Mouse (Mus musculus) forebrain, embryonic 11.5 days (tissue): ENCODE data around the gene Anp32b. TPM values are rescaled to one million over a fixed set of nuclear protein-coding genes. Genes with fewer than 3 reads are reported as not detected.
A peak's percentile ranks its signal among the peaks of the same experiment; 100 is the strongest.

Experiments used
- ATAC-seq: fragments of 200-750 bp; cut with Nextera tagmentation; replicated peaks from 2 replicates; pipeline ENCODE4 v1.8.0; 2017; ENCODE audit warnings: moderate TSS enrichment; ENCODE audit not compliant: low FRiP score
- DNase-seq: peaks from one replicate; pipeline ENCODE4 v3.0.0-alpha.2; 2017; ENCODE audit warnings: low spot score
- H3K27ac ChIP-seq: fragments of 300-500 bp; sonication (generic); 2 replicates; pipeline ENCODE4 v1.5.1; 2014; ENCODE audit warnings: low read depth, low read length
- H3K27me3 ChIP-seq: fragments of 300-500 bp; sonication (generic); 2 replicates; pipeline ENCODE4 v1.6.1; 2014; ENCODE audit warnings: mild to moderate bottlenecking, low read length, mixed read lengths; ENCODE audit not compliant: control insufficient read depth, insufficient read depth
- H3K36me3 ChIP-seq: fragments of 300-500 bp; sonication (generic); 2 replicates; pipeline ENCODE4 v1.6.1; 2014; ENCODE audit warnings: mild to moderate bottlenecking, low read length, moderate library complexity, mixed read lengths; ENCODE audit not compliant: control insufficient read depth, insufficient read depth
- H3K4me1 ChIP-seq: fragments of 300-500 bp; sonication (generic); replicated peaks from 2 replicates; pipeline ENCODE4 v1.6.1; 2014; ENCODE audit warnings: low read length, mixed read lengths; ENCODE audit not compliant: control insufficient read depth, insufficient read depth
- H3K4me2 ChIP-seq: fragments of 300-500 bp; sonication (generic); 2 replicates; pipeline ENCODE4 v1.6.1; 2014; ENCODE audit warnings: low read depth, mild to moderate bottlenecking, low read length, moderate library complexity, mixed read lengths; ENCODE audit not compliant: severe bottlenecking
- H3K4me3 ChIP-seq: fragments of 300-500 bp; sonication (generic); 2 replicates; pipeline ENCODE4 v1.5.1; 2014; ENCODE audit warnings: low read depth, low read length
- H3K9ac ChIP-seq: fragments of 300-500 bp; sonication (generic); 2 replicates; pipeline ENCODE4 v1.6.1; 2014; ENCODE audit warnings: low read length
- H3K9me3 ChIP-seq: fragments of 300-500 bp; sonication (generic); 2 replicates; pipeline ENCODE4 v1.6.1; 2016; ENCODE audit warnings: low read length, mixed read lengths; ENCODE audit not compliant: control insufficient read depth
- WGBS: fragments of 180-500 bp; shearing (Covaris S2); extraction: QIAGEN DNeasy Blood & Tissue Kit; methylation state at CpG from one replicate; pipeline ENCODE4 v1.1.7; 2014; 5-methylcytosine and 5-hydroxymethylcytosine counted together
- polyA plus RNA-seq: library from polyadenylated mRNA; unstranded; fragments of >200 nt; fragmentation: Nextera tagmentation; extraction: Ambion mirVana; gene quantifications from 2 replicates; pipeline ENCODE4 v1.2.1, GENCODE M21; 2014

Anp32b gene
- polyA plus RNA-seq, 1 experiment from 2014 or later, result 324 TPM

GRCm38 (mm10) chr4:46506801-46507610 is 56.3 kb downstream of the Anp32b start:
- Histone ChIP-seq H3K9me3 (no peaks in the 10 kb centered on the region), H3K27ac (no peak overlapping the region), H3K4me1 (peaks cover 6% of the 10 kb centered on the region), H3K4me2 (peak overlapping the region; percentile 83), H3K27me3 (peaks cover 9% of the 10 kb centered on the region), H3K36me3 (no peaks in the 10 kb centered on the region; the same call in 1 of the 2 replicates), H3K4me3 (peak overlapping the region; percentile 53), H3K9ac (peak overlapping the region; percentile 55)
- under 1% methylated on average over 91 of the region's 94 CpGs for WGBS
- peak; percentile 98 for DNase-seq
- peak; percentile 96 for ATAC-seq

GRCm38 (mm10) chr4:46507736-46508460 is 57.2 kb downstream of the Anp32b start:
- Histone ChIP-seq H3K27me3 (peaks cover 9% of the 10 kb centered on the region), H3K9ac (no peak overlapping the region), H3K9me3 (no peaks in the 10 kb centered on the region), H3K36me3 (no peaks in the 10 kb centered on the region; the same call in 1 of the 2 replicates), H3K4me1 (peaks cover 6% of the 10 kb centered on the region), H3K27ac (no peak overlapping the region), H3K4me3 (peak overlapping the region; percentile 53; the same call in 1 of the 2 replicates), H3K4me2 (peak overlapping the region; percentile 83; the same call in 1 of the 2 replicates)
- peak; percentile 82 for DNase-seq
- 0 out of 2 replicates have a peak, but pooled peaks have one; percentile 64 for ATAC-seq
- WGBS, result 11% methylated on average over 16 of the region's 16 CpGs

- WGBS, result 86% methylated on average over 2 of the region's 2 CpGs
Observed at GRCm38 (mm10) chr4:46520491-46520890, 69.8 kb downstream of the Anp32b start.

GRCm38 (mm10) chr4:46521457-46521856 is 70.8 kb downstream of the Anp32b start:
- H3K27me3 ChIP-seq, result no peaks in the 10 kb centered on the region
- 90% methylated on average over 10 of the region's 10 CpGs for WGBS
- no peak for ATAC-seq

More at GRCm38 (mm10) chr4:46520491-46520890, 69.8 kb downstream of the Anp32b start:
- Histone ChIP-seq H3K4me3 (no peak overlapping the region), H3K27me3 (no peaks in the 10 kb centered on the region), H3K4me2 (no peak overlapping the region), H3K9me3 (no peaks in the 10 kb centered on the region), H3K36me3 (no peaks in the 10 kb centered on the region), H3K9ac (no peak overlapping the region), H3K4me1 (no peaks in the 10 kb centered on the region), H3K27ac (no peak overlapping the region)
- no peak for ATAC-seq
- no peak for DNase-seq

More at GRCm38 (mm10) chr4:46521457-46521856, 70.8 kb downstream of the Anp32b start:
- Histone ChIP-seq H3K4me2 (no peak overlapping the region), H3K4me3 (no peak overlapping the region), H3K36me3 (no peaks in the 10 kb centered on the region), H3K4me1 (no peaks in the 10 kb centered on the region), H3K27ac (no peak overlapping the region), H3K9me3 (no peaks in the 10 kb centered on the region), H3K9ac (no peak overlapping the region)
- DNase-seq, result no peak

Other genes with a start within 250 kb of the Anp32b start
- 0.08 TPM in 1 of 2 replicates, not detected in the other for gene Foxe1, start 107.3 kb upstream of the Anp32b start, polyA plus RNA-seq
- gene Trmo, start 61.5 kb upstream of the Anp32b start, polyA plus RNA-seq, result 10.9 and 11.6 TPM in 2 replicates
- 19.7 and 21.0 TPM in 2 replicates for gene Hemgn, start 37.4 kb upstream of the Anp32b start, polyA plus RNA-seq
- gene Nans, start 38.3 kb downstream of the Anp32b start, polyA plus RNA-seq, result 63.8 and 70.8 TPM in 2 replicates
- 0.98 and 2.0 TPM in 2 replicates for gene Trim14, start 85.2 kb downstream of the Anp32b start, polyA plus RNA-seq
- gene Coro2a, start 151.3 kb downstream of the Anp32b start, polyA plus RNA-seq, result 2.5 and 2.8 TPM in 2 replicates
- 0.57 and 0.84 TPM in 2 replicates for gene Tbc1d2, start 199.3 kb downstream of the Anp32b start, polyA plus RNA-seq